Mouse (Mus musculus) stomach, postnatal 0 days (tissue): ENCODE results near the gene Jazf1.

Experiments used
- CTCF ChIP-seq: IDR thresholded peaks from 2 replicates; pipeline ENCODE4 v1.5.1; 2016; ENCODE audit warnings: antibody characterized with exemption, low read depth, mild to moderate bottlenecking, moderate library complexity
- EP300 ChIP-seq: optimal IDR thresholded peaks from 2 replicates; pipeline ENCODE3; 2016; ENCODE audit warnings: antibody characterized with exemption

DNA sequence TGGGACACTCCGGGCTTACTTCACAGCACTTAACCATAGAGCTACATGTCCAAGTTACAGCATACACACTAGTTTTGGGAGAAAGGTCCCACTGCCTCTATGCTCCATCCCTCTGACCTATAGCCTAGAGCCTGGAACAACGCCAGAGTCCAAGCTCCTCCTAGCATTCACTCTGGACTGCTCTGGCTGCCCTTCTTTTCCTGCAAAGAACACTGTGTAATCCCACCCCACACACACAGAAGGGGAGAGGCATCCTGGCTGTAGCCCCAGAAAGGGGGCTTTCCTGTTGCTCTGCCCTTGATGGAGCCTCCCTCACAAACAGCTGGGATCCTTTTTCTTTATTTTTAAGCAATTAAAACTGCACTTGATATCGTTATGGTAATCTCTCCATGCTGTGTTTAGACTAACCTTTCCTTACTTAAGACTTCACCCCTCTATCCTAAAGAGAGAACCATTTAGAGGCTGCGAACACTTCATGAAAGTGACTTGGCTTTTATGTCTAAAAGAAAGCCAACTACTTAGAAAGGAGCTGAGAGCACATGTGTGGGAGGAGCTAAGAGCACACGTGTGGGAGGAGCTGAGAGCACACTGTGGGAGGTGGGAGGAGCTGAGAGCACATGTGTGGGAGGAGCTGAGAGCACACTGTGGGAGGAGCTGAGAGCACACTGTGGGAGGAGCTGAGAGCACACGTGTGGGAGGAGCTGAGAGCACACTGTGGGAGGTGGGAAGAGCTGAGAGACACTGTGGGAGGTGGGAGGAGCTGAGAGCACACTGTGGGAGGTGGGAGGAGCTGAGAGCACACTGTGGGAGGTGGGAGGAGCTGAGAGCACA lies 106.6 kb downstream of the Jazf1 start:
- TF ChIP-seq CTCF: no peak
- no peak for TF ChIP-seq EP300
